Mouse (Mus musculus) kidney, postnatal 10 days (tissue): ENCODE data around the gene Irak1.
A peak's percentile ranks its signal among the peaks of the same experiment; 100 is the strongest.

Experiments used
- DNase-seq: peaks from one replicate; pipeline ENCODE4 v3.0.0; 2021; ENCODE audit warnings: mixed read lengths

Irak1 gene

GRCm38 (mm10) chrX:74023188-74024049, at the start of gene Irak1:
Gene Irak1, minus strand, starts transcription at chrX:74023918.
- DNase-seq: peak; percentile 88

- DNase-seq: no peak
Observed at GRCm38 (mm10) chrX:74070794-74071193, 47.1 kb upstream of the Irak1 start.

- peak; percentile 23 for DNase-seq
Observed at GRCm38 (mm10) chrX:74067891-74068290, 44.2 kb upstream of the Irak1 start.

- DNase-seq: peak; percentile 29
Observed at GRCm38 (mm10) chrX:74045107-74045506, 21.4 kb upstream of the Irak1 start.

- no peak for DNase-seq
Observed at GRCm38 (mm10) chrX:74037702-74038375, 14.1 kb upstream of the Irak1 start.

- no peak for DNase-seq
Observed at GRCm38 (mm10) chrX:74030000-74030399, 6.3 kb upstream of the Irak1 start.

GRCm38 (mm10) chrX:74022795-74023187, 927 bp downstream of the Irak1 start:
- DNase-seq: no peak

- DNase-seq: no peak
Observed at GRCm38 (mm10) chrX:74014597-74014996, 9.1 kb downstream of the Irak1 start.

- no peak for DNase-seq
Observed at GRCm38 (mm10) chrX:74008063-74008462, 15.7 kb downstream of the Irak1 start.

GRCm38 (mm10) chrX:74006401-74006800, 17.3 kb downstream of the Irak1 start:
- no peak for DNase-seq

GRCm38 (mm10) chrX:74003644-74004043, 20.1 kb downstream of the Irak1 start:
- no peak for DNase-seq

GRCm38 (mm10) chrX:74001024-74001423, 22.7 kb downstream of the Irak1 start:
- DNase-seq: no peak

- DNase-seq: peak; percentile 38
Observed at GRCm38 (mm10) chrX:73998911-73999869, 24.5 kb downstream of the Irak1 start.

GRCm38 (mm10) chrX:73977783-73978182, 45.9 kb downstream of the Irak1 start:
- no peak for DNase-seq

GRCm38 (mm10) chrX:73976283-73976682, 47.4 kb downstream of the Irak1 start:
- no peak for DNase-seq

- no peak for DNase-seq
Observed at GRCm38 (mm10) chrX:73972774-73973173, 50.9 kb downstream of the Irak1 start.

- DNase-seq: no peak
Observed at GRCm38 (mm10) chrX:73970781-73971180, 52.9 kb downstream of the Irak1 start.

- no peak for DNase-seq
Observed at GRCm38 (mm10) chrX:73969729-73970128, 54.0 kb downstream of the Irak1 start.

- no peak for DNase-seq
Observed at GRCm38 (mm10) chrX:73969167-73969566, 54.6 kb downstream of the Irak1 start.

- peak; percentile 93 for DNase-seq
Observed at GRCm38 (mm10) chrX:73967177-73968075, 56.3 kb downstream of the Irak1 start.

- peak; percentile 93 for DNase-seq
Observed at GRCm38 (mm10) chrX:73966248-73967176, 57.2 kb downstream of the Irak1 start, which contains the start of gene Hcfc1. Gene Hcfc1, minus strand, starts transcription at chrX:73966357.
